Mouse (Mus musculus) R1 (cell line): ENCODE measurements at regions not wholly inside any gene's neighbourhood (a gene's known extent, or its start where the extent isn't known, plus 50 kb on each side); places are given as distances from the start of the nearest gene placed in this dataset.

Experiments used
- DNase-seq: peaks from one replicate; pipeline ENCODE4 v3.0.0-alpha.2; 2018; ENCODE audit warnings: low read depth, low spot score

GRCm38 (mm10) chrX:80876211-80876610 is 194.3 kb upstream of the Tmem47 start:
- peak; percentile 90 for DNase-seq

GRCm38 (mm10) chrX:80901524-80901923 is 169.0 kb upstream of the Tmem47 start:
- DNase-seq, result no peak

GRCm38 (mm10) chrX:80932695-80933094 is 137.8 kb upstream of the Tmem47 start:
- DNase-seq, result no peak
